Mouse (Mus musculus) 416B (cell line): Measurements from ENCODE around the gene 2410015M20Rik.
A peak's percentile ranks its signal among the peaks of the same experiment; 100 is the strongest.
"Not testable (repeated sequence)": the region's sequence is repeated elsewhere in the genome, so short reads cannot be mapped to it uniquely, and the experiment has no call there.

ENCODE experiments used
- DNase-seq: peaks from one replicate; pipeline ENCODE4 v3.0.0; 2011; ENCODE audit warnings: low read depth

Gene 2410015M20Rik

DNA sequence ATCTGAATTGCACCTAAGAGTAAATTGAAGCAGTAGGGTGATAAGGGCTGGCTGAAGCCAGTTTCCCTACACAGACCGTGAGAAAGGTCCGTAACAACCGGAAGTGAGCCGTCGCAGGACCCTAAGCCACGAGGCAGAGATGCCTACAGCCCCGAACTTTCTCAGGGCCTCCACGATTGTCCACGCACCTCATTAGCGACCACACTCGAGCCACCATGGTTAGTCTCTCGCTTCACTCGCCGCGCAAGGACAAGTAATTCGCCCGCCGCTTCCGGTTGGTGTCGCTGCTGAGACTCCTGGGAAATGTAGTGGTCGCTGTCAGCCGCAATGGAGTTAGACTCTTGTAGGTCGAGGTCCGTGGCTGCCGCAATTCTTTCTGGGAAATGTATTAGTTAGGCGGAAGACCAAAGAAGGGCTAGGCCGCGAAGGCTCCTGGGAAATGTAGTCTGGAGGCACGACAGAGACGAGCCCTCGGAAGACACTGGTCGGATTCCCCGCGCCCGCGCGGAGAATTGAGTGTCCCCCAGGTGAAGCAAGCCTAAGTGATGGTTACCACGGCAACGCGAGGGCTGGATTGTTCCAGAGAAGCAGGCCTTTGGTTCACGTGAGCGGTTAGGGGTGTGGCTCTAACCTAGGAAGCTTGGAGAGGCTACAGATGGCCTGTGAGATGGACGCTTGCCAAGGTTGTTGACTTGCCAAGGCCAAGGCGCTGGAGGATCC, at the start of gene 2410015M20Rik:
TSS of gene 2410015M20Rik (minus strand) at position 320 of the 720 bp plus-strand sequence.
- peak; percentile 99 for DNase-seq

- peak; percentile 69 for DNase-seq
These were observed 46.6 kb upstream of the 2410015M20Rik start for GRCm38 (mm10) chr17:56656171-56656570.

- DNase-seq, result no peak
These were observed 45.7 kb upstream of the 2410015M20Rik start for GRCm38 (mm10) chr17:56655311-56655710.

DNA sequence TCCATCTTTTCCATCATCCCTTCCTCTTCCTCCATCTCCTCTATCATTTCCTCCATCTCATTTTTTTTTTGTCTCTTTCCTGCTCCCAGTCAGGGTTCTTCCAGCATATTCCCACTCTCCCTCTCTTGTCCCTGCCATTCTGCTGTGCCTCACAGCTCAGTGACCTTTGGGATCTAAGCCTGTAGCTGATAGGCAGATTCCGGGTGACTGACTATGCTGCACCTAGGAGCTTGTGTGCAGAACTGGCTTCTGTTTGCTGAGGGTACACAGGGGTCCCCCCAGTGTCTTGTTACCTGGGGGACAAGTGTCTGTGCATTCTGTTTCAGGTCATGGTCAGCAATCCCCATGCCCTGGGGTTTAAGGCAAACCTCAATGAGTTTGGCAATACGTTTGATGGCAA, 45.2 kb upstream of the 2410015M20Rik start:
- no peak for DNase-seq

DNA sequence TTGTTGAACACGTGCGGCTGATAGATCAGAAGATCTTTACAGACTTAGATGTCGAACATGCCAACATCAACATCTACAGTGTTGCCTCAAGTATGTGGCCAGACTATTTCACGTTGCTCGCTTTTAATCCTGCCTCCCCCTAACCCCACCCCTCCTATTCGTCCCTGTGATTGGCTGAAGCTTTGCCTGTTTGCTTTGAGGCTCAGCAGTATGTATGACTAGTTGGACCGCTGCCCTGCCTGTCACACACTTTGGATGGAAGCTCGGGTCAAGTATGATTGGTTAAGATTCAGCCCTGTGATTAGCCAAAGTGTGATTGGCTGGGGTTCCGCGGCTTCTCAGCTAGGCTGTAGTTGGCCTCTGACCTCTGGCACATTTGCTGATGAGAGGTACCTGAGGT, 42.2 kb upstream of the 2410015M20Rik start:
- DNase-seq, result peak; percentile 32

DNA sequence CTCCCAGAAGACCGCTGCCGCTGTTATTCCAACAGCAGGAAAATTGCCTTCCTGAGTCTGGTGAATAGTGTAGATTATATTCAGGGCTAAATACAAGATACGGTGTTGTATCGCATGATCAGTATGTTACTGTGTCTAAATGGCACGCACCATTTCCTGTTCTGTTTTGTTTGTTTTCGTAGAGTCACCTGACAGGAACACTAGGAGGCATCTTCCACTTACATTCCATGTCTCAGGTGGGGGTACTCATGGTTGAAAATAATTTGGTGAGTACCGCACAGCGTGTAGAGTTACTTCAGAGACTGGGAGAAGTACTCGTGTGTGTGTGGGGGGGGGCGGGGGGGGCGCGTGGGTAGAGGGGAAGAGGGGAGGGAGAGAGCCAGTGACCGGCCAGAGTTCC, 38.0 kb upstream of the 2410015M20Rik start:
- DNase-seq, result no peak

DNA sequence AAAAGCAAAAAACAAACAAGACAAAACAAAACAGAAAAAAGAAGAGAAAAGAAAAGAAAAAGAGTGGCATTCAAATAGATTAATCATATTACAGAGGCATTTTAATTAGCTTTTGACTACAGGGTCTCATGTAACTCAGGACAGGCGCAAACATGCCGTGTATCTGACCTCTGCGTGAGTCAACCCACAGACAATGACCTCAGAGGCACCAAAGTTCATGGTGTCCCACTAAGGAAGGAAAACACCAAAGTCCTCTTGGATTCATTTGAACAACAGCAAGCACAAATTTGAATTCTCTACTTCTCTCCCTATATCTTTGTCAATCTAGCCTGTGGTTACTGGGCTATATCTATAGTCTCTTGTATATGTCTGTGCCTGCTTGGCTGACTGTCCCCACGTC, 33.7 kb upstream of the 2410015M20Rik start:
- DNase-seq, result no peak

- DNase-seq, result no peak
These were observed 24.5 kb upstream of the 2410015M20Rik start for GRCm38 (mm10) chr17:56634023-56634422.

GRCm38 (mm10) chr17:56631807-56632206, 22.2 kb upstream of the 2410015M20Rik start:
- DNase-seq, result no peak

DNA sequence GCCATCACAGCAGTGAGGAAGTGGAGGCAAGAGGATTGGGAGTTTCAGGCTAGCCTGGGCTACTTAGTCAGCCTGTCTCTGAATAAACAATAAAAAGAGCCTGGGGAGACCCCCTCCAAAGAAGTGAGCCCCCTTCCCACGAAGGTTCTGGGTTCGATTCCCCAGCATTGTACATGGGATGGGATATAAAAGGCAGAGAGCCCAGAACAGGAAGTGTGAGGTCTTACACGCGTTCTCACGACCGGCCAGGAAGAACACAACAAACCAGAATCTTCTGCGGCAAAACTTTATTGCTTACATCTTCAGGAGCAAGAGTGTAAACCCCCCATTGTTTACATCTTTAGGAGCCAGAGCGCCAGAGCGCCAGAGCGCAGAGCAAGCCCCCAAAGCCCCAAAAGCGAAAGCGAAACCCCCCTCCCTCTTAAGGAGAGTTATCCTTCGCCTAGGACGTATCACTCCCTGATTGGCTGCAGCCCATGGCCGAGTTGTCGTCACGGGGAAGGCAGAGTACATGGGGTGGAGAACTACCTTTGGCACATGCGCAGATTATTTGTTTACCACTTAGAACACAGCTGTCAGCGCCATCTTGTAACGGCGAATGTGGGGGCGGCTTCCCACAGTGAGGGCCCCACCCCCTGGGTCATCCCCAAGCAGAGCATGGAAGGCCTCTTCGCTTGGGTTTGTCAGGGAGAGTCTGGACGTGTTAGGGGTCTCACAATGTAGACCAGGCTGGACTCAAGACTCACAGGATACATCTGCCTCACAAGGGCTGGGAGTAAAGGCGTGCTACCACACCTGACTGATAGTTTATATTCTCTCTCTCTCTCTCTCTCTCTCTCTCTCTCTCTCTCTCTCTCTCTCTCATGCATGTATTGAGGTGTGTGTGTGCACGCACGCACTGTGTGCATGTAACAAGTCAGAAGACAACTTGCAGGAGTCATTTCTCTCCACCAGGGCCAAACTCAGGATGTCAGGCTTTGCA, 20.5 kb upstream of the 2410015M20Rik start:
- not testable (repeated sequence) for DNase-seq

DNA sequence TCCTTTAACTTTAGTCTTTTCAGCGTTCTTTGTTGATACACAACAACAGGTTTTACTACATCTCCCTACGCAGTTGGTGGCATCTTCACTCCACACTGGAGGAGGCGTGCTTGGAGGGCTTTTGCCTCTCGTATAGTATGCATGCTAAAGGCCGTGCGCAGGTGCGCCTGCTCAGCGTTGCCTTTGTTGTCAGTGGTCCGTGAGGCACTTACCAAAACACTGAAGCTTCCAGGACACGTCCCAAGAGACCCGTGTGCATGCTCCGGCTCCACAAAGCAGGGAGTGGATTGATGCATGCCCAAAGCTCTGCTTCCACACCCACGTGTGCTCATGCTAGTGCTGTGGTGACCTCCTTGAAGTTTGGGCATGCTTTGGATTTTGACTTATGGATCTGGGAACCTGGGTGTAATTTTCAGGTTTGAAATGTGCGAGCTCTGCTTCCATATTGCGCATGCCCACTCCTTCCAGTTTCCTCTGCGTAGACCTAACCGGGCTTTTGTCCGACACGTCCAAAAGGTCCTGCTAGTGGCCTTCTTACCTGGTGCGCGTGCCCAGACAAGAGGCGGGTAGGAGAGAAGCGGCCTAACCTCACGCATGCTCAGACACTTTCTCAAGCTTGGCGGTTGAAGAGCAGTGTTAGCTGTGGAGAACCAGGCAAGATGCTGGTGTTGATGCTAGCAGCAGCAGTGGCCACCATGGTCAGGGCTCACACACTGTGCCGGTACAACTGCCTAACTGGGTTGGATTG, 18.1 kb upstream of the 2410015M20Rik start, which contains the start of gene Catsperd:
TSS of gene Catsperd (plus strand) at position 614 of the 748 bp plus-strand sequence.
- no peak for DNase-seq

DNA sequence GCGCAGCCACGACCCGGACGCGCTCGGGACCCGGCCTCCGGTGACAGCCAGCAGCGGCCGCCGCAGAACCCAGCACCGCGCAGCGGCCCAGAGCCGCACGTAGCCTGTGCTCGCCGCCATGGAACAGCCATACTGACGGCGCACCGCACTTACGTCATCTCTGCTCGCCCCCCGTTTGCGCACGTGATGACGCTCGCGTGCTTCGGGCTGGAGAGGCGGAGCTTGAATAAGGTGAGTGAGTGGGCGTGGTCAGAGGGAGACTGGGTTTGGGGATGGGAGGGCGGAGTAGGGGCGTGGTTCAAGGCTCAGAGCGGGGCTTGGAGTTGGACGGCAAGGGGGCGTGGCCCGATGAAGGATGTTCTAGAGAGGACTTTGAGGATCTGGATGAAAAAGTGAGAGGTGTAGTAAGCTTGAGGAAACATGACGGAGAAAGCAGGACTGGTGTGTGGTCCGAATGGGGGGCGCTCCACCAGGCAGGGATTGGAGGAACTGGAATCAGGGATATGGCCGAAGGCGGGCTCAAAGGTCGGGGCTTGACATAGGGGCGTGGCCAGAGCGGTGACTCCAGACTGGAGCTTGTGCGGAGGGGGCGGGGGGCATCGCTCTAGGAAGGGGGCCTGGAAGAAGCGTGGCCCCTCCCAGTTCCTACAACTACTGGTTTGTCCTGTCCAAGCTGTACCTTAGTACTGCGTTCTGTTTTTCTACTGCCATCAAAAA, 17.3 kb upstream of the 2410015M20Rik start, which contains the start of gene Lonp1:
TSS of gene Lonp1 (minus strand) at position 134 of the 717 bp plus-strand sequence.
- peak; percentile 99 for DNase-seq

- DNase-seq, result peak; percentile 47
These were observed 16.7 kb upstream of the 2410015M20Rik start for GRCm38 (mm10) chr17:56626260-56626659.

DNA sequence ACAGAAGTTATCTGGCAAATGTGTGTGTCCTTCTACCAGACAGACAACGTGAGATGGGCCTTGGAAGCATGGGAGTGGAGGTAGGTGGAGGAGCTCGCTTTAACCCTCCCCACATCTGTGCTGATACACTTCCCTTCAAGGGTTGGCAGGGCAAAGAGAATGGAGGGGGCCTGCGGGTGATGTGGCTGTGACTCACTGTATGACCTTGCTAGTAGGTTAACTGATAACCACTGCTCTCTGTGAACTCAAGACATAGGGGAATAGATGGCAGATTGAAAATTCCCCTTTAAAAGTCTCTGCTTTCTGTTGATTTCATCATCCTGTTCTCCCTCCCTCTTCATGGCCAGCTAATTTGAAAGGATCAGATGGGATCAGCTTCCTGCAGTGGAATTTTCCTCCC, 15.9 kb upstream of the 2410015M20Rik start:
- peak; percentile 95 for DNase-seq

DNA sequence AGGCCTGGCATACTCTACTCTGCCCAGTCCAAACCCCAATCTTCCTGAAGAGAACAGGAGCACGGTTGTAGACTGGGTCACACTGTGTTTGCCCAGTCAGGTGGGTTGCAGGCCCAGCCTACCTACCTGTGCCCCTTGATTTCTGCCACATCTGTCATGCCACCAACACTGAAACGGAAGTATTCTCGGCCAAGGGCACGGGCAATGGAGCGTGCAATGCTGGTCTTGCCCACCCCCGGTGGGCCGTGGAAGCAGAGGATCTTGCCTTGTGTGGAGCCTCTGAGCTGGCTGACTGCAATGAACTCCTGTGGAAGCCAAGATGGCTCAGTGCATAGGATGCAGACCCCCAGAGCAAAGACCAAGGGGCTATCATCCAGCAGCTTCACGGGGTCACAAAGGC, 8.1 kb upstream of the 2410015M20Rik start:
- no peak for DNase-seq

DNA sequence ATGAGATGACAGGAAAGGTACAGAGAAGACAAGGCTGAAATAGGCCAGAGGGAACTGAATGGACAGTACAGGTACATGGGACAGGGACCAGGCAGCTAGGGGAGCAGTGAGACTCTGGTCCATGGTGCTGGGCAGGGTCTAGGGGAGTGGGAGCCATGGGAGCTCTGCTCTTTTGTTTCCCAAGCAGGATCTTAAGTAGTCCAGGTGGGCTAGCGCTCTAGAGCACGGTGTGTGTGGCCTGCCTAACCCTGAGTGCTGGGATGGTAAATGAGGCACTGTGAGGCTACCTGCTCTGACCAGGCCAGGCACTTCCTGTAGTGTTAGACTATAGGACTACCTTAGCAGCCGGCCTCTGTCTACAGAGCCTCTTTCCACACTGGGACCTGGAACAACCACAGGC, 7.2 kb upstream of the 2410015M20Rik start:
- DNase-seq, result no peak

DNA sequence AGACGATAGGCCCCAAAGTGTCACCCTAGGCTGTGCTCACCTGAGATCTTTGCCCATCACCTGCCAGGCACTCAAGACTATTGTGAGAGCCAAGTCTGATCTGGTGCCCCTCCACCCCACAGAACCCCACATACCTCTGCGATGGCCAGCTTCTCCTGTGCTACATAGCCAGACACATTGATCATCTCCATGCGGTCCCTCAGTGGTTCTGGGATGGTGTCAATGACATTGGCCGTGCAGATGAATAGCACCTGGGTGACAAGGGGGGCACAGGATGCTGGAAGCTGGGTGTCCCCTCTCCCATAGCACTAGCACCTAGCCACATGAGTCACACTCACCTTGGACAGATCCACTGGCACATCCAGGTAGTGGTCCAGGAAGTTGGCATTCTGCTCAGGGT, 6.2 kb upstream of the 2410015M20Rik start:
- DNase-seq, result no peak

DNA sequence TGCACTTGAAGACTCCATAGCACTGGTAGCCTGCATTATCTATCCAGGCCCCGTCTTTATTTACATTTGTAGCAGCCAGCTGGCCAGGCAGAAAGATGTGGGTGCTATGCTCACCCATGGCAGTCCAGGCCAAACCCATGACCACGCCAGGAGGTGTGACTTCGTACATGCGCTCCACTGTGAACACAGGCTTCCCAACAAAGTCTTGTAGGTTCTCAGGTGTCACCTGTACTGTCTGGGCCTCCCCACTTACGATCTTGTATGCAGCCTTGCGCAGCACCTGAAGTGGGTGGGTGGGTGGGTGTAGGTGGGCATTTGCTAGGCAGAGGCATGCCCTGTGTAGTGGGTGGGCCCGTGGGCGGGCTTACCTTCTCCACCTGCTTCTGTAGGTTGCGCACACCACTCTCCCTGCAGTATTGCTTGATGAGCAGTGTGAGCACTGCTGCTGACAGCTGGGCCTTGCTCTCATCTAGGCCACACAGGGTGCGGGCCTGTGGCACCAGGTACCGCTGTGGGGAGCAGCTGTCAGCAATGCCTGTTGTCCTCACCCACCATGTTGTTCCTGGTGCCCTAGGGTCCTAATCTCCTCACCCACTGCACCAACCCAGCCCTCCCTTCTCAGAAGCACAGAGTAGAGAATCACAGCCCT, 5.7 kb upstream of the 2410015M20Rik start:
- peak; percentile 24 for DNase-seq

DNA sequence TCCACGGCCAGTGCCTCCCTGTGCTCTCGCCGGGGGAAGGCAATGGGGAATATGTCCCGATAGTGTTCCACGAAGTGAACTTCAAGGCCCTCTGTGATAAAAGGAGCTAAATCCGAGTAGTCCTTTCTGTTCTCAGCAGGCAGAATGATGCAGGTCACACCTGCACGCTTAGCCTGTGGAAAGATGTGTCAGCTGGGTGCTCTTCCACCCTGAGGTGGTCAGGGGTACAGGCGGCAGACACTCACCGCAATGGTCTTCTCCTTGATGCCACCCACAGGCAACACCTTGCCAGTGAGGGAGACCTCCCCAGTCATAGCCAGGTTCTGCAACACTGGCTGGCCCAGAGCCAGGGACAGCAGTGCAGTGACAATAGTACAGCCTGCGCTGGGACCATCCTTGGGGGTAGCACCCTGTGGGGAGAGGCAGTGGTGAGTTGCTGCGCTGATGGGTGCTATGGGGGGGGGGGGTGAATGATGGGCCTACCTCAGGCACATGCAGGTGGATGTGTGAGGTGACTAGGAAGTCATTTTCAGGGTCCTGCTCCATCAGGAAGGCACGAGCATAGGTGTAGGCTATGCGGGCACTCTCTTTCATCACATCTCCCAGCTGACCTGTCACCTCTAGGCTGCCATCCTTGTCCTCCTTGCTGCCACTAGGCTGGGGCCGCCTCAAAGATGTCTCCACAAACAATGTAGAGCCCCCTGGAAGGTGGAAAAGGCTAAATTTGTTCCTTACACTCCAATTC, 5.0 kb upstream of the 2410015M20Rik start:
- peak; percentile 51 for DNase-seq

DNA sequence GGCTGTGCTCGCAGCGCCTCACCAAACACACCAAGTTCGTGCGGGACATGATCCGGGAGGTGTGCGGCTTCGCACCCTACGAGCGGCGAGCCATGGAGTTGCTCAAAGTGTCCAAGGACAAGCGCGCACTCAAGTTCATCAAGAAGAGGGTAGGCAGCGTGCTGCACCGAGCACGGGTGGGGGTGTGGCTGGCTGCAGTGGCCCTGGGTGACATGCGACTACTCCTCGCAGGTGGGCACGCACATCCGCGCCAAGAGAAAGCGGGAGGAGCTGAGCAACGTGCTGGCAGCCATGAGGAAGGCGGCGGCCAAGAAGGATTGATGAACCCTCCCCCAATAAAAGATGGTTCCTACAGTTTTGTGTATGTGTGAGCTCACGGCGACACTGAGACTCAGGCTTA, 4.3 kb upstream of the 2410015M20Rik start:
- peak; percentile 59 for DNase-seq
